Mouse (Mus musculus) T-helper 17 cell (primary cell): Measurements from ENCODE around the gene Gm10490.
"Not testable (repeated sequence)": the region's sequence is repeated elsewhere in the genome, so short reads cannot be mapped to it uniquely, and the experiment has no call there.

Experiments
- in situ Hi-C, 2 experiments: fragments of 300-600 bp; cut with MboI, MseI; formaldehyde crosslinking; loops; 1 replicate in 1 of 2; 2 replicates in 1 of 2; pipeline ENCODE4 v1.15.1; 2025; ENCODE audit warnings: high pct_unique_total_duplicates in 2 of 2

Gene Gm10490

GRCm38 (mm10) chrX:7909242-7909641 is at the start of gene Gm10490:
Gene Gm10490 (plus strand): TSS chrX:7909542.
- in situ Hi-C loops, result not testable (repeated sequence)

- in situ Hi-C loops, result no loop called here
Observed at GRCm38 (mm10) chrX:7863181-7863580, 46.2 kb upstream of the Gm10490 start.

GRCm38 (mm10) chrX:7864551-7864950 is 44.8 kb upstream of the Gm10490 start:
- in situ Hi-C loops, result no loop called here

GRCm38 (mm10) chrX:7865343-7865742 is 44.0 kb upstream of the Gm10490 start:
- in situ Hi-C loops, result no loop called here

GRCm38 (mm10) chrX:7865786-7866185 is 43.6 kb upstream of the Gm10490 start:
- in situ Hi-C loops, result no loop called here

- in situ Hi-C loops, result no loop called here
Observed at GRCm38 (mm10) chrX:7867141-7867540, 42.2 kb upstream of the Gm10490 start.

- in situ Hi-C loops, result no loop called here
Observed at GRCm38 (mm10) chrX:7868506-7868905, 40.8 kb upstream of the Gm10490 start.

- in situ Hi-C loops, result no loop called here
Observed at GRCm38 (mm10) chrX:7869826-7870225, 39.5 kb upstream of the Gm10490 start.

- in situ Hi-C loops, result no loop called here
Observed at GRCm38 (mm10) chrX:7878007-7878419, 31.3 kb upstream of the Gm10490 start, which contains the start of gene Pim2. Gene Pim2 (plus strand): TSS chrX:7878262.

- in situ Hi-C loops, result no loop called here
Observed at GRCm38 (mm10) chrX:7878495-7878894, 30.8 kb upstream of the Gm10490 start.

GRCm38 (mm10) chrX:7879819-7880218 is 29.5 kb upstream of the Gm10490 start:
- in situ Hi-C loops, result no loop called here

- in situ Hi-C loops, result no loop called here
Observed at GRCm38 (mm10) chrX:7883841-7884567, 25.3 kb upstream of the Gm10490 start, which contains the start of gene Slc35a2. Gene Slc35a2 (plus strand): TSS chrX:7884028.

GRCm38 (mm10) chrX:7898211-7898610 is 11.1 kb upstream of the Gm10490 start:
- in situ Hi-C loops, result no loop called here

- in situ Hi-C loops, result no loop called here
Observed at GRCm38 (mm10) chrX:7898880-7899874, 10.2 kb upstream of the Gm10490 start, which contains the start of the genes Pqbp1 and Timm17b. Gene Pqbp1 (minus strand): TSS chrX:7899269. Gene Timm17b (plus strand): TSS chrX:7899357.

- in situ Hi-C loops, result no loop called here
Observed at GRCm38 (mm10) chrX:7904441-7904840, 4.9 kb upstream of the Gm10490 start.

- in situ Hi-C loops, result no loop called here
Observed at GRCm38 (mm10) chrX:7907735-7908134, 1.6 kb upstream of the Gm10490 start, which contains the start of gene Gm10491. Gene Gm10491 (minus strand): TSS chrX:7907835.

GRCm38 (mm10) chrX:7910473-7910872 is 1.1 kb downstream of the Gm10490 start:
- in situ Hi-C loops, result loop anchor here (5.0 kb wide), 1 partner anchor 107 kb away; the partner anchor contains the start of gene Glod5 (in 2 of the 2)

- in situ Hi-C loops, result not testable (repeated sequence)
Observed at GRCm38 (mm10) chrX:7915669-7916068, 6.3 kb downstream of the Gm10490 start.

- in situ Hi-C loops, result not testable (repeated sequence)
Observed at GRCm38 (mm10) chrX:7917960-7918359, 8.6 kb downstream of the Gm10490 start.

- in situ Hi-C loops, result no loop called here
Observed at GRCm38 (mm10) chrX:7919601-7920383, 10.4 kb downstream of the Gm10490 start, which contains the start of gene Pcsk1n. Gene Pcsk1n (plus strand): TSS chrX:7919822.

- in situ Hi-C loops, result no loop called here
Observed at GRCm38 (mm10) chrX:7922032-7922431, 12.7 kb downstream of the Gm10490 start.
